Mouse (Mus musculus) midbrain, embryonic 11.5 days (tissue): ENCODE measurements around the gene BC017158. TPM values are rescaled to one million over a fixed set of nuclear protein-coding genes. Genes with fewer than 3 reads are reported as not detected.

Experiments used
- ATAC-seq: fragments of 200-750 bp; cut with Nextera tagmentation; 2 replicates; pipeline ENCODE4 v1.8.0; 2017; ENCODE audit warnings: moderate TSS enrichment, moderate library complexity; ENCODE audit not compliant: low FRiP score
- DNase-seq: peaks from one replicate; pipeline ENCODE4 v3.0.0; 2015; ENCODE audit warnings: low spot score; ENCODE audit errors: missing footprints
- H3K27ac ChIP-seq: fragments of 300-500 bp; sonication (generic); 2 replicates; pipeline ENCODE4 v1.5.1; 2014; ENCODE audit warnings: low read depth, low read length
- H3K27me3 ChIP-seq: fragments of 300-500 bp; sonication (generic); 2 replicates; pipeline ENCODE4 v1.6.1; 2014; ENCODE audit warnings: mild to moderate bottlenecking, low read length, moderate library complexity, mixed read lengths; ENCODE audit not compliant: control insufficient read depth, insufficient read depth
- H3K36me3 ChIP-seq: fragments of 300-500 bp; sonication (generic); 2 replicates; pipeline ENCODE4 v1.6.1; 2014; ENCODE audit warnings: mild to moderate bottlenecking, low read length, moderate library complexity, mixed read lengths; ENCODE audit not compliant: control insufficient read depth, insufficient read depth
- H3K4me1 ChIP-seq: fragments of 300-500 bp; sonication (generic); 2 replicates; pipeline ENCODE4 v1.6.1; 2014; ENCODE audit warnings: low read length; ENCODE audit not compliant: control insufficient read depth, insufficient read depth
- H3K4me2 ChIP-seq: fragments of 300-500 bp; sonication (generic); 2 replicates; pipeline ENCODE4 v1.6.1; 2014; ENCODE audit warnings: mild to moderate bottlenecking, moderate library complexity
- H3K4me3 ChIP-seq: fragments of 300-500 bp; sonication (generic); 2 replicates; pipeline ENCODE4 v1.5.1; 2014; ENCODE audit warnings: low read depth, low read length
- H3K9ac ChIP-seq: fragments of 300-500 bp; sonication (generic); 2 replicates; pipeline ENCODE4 v1.6.1; 2014; ENCODE audit warnings: low read length
- H3K9me3 ChIP-seq: fragments of 300-500 bp; sonication (generic); 2 replicates; pipeline ENCODE4 v1.6.1; 2016; ENCODE audit warnings: low read length; ENCODE audit not compliant: control insufficient read depth
- WGBS: fragments of 180-500 bp; shearing (Covaris S2); extraction: QIAGEN DNeasy Blood & Tissue Kit; methylation state at CpG from one replicate; pipeline ENCODE4 v1.1.7; 2014; 5-methylcytosine and 5-hydroxymethylcytosine counted together
- polyA plus RNA-seq: library from polyadenylated mRNA; unstranded; fragments of >200 nt; fragmentation: Nextera tagmentation; extraction: Ambion mirVana; gene quantifications from 2 replicates; pipeline ENCODE4 v1.2.1, GENCODE M21; 2014

The BC017158 gene
- polyA plus RNA-seq, 1 experiment from 2014 or later: 19.1 TPM

GRCm38 (mm10) chr7:128311811-128312210, 13.8 kb upstream of the BC017158 start:
- H3K36me3 ChIP-seq: no peaks in the 10 kb centered on the region
- H3K27me3 ChIP-seq: no peaks in the 10 kb centered on the region
- no peak overlapping the region for H3K9ac ChIP-seq
- no peak overlapping the region for H3K4me3 ChIP-seq
- DNase-seq: no peak
- ATAC-seq: no peak
- no peak overlapping the region for H3K27ac ChIP-seq
- no peak overlapping the region for H3K4me2 ChIP-seq
- no peaks in the 10 kb centered on the region for H3K9me3 ChIP-seq
- WGBS: 84% methylated on average over 8 of the region's 8 CpGs
- no peaks in the 10 kb centered on the region for H3K4me1 ChIP-seq

- Histone ChIP-seq H3K9ac (no peak overlapping the region), H3K4me3 (no peak overlapping the region), H3K27ac (no peak overlapping the region), H3K4me2 (no peak overlapping the region), H3K36me3 (no peaks in the 10 kb centered on the region), H3K9me3 (no peaks in the 10 kb centered on the region), H3K27me3 (no peaks in the 10 kb centered on the region), H3K4me1 (no peaks in the 10 kb centered on the region)
- DNase-seq (no peak), ATAC-seq (no peak)
- WGBS: 72% methylated on average over 3 of the region's 3 CpGs
Observed at GRCm38 (mm10) chr7:128311263-128311662, 13.3 kb upstream of the BC017158 start.

GRCm38 (mm10) chr7:128310229-128310688, 12.3 kb upstream of the BC017158 start:
- no peak overlapping the region for H3K9ac ChIP-seq
- no peaks in the 10 kb centered on the region for H3K4me1 ChIP-seq
- no peak overlapping the region for H3K4me2 ChIP-seq
- ATAC-seq (no peak), DNase-seq (no peak)
- H3K9me3 ChIP-seq: no peaks in the 10 kb centered on the region
- WGBS: 78% methylated on average over 8 of the region's 8 CpGs
- H3K27ac ChIP-seq: no peak overlapping the region
- no peaks in the 10 kb centered on the region for H3K27me3 ChIP-seq
- H3K4me3 ChIP-seq: no peak overlapping the region
- no peaks in the 10 kb centered on the region for H3K36me3 ChIP-seq

GRCm38 (mm10) chr7:128309776-128310175, 11.8 kb upstream of the BC017158 start:
- H3K9ac ChIP-seq: no peak overlapping the region
- no peak overlapping the region for H3K4me3 ChIP-seq
- no peak overlapping the region for H3K27ac ChIP-seq
- no peak for ATAC-seq
- no peaks in the 10 kb centered on the region for H3K4me1 ChIP-seq
- H3K9me3 ChIP-seq: no peaks in the 10 kb centered on the region
- no peaks in the 10 kb centered on the region for H3K27me3 ChIP-seq
- no peaks in the 10 kb centered on the region for H3K36me3 ChIP-seq
- no peak for DNase-seq
- 69% methylated on average over 1 of the region's 1 CpGs for WGBS
- H3K4me2 ChIP-seq: no peak overlapping the region

- Histone ChIP-seq H3K4me1 (no peaks in the 10 kb centered on the region), H3K36me3 (no peaks in the 10 kb centered on the region), H3K9ac (no peak overlapping the region), H3K4me3 (no peak overlapping the region), H3K27ac (no peak overlapping the region), H3K9me3 (no peaks in the 10 kb centered on the region), H3K4me2 (no peak overlapping the region), H3K27me3 (no peaks in the 10 kb centered on the region)
- no peak for DNase-seq
- ATAC-seq: no peak
- WGBS: 82% methylated on average over 3 of the region's 3 CpGs
Observed at GRCm38 (mm10) chr7:128309216-128309615, 11.2 kb upstream of the BC017158 start.

GRCm38 (mm10) chr7:128307851-128308250, 9.9 kb upstream of the BC017158 start:
- Histone ChIP-seq H3K4me2 (no peak overlapping the region), H3K36me3 (no peaks in the 10 kb centered on the region), H3K9me3 (no peaks in the 10 kb centered on the region), H3K9ac (no peak overlapping the region), H3K27ac (no peak overlapping the region), H3K4me3 (no peak overlapping the region), H3K4me1 (no peaks in the 10 kb centered on the region), H3K27me3 (no peaks in the 10 kb centered on the region)
- no peak for ATAC-seq
- DNase-seq: no peak

- no peaks in the 10 kb centered on the region for H3K4me1 ChIP-seq
- H3K4me2 ChIP-seq: no peak overlapping the region
- H3K27me3 ChIP-seq: no peaks in the 10 kb centered on the region
- no peak overlapping the region for H3K27ac ChIP-seq
- DNase-seq (no peak), ATAC-seq (no peak)
- H3K36me3 ChIP-seq: no peaks in the 10 kb centered on the region
- no peak overlapping the region for H3K4me3 ChIP-seq
- no peaks in the 10 kb centered on the region for H3K9me3 ChIP-seq
- 11% methylated on average over 5 of the region's 5 CpGs for WGBS
- no peak overlapping the region for H3K9ac ChIP-seq
Observed at GRCm38 (mm10) chr7:128304907-128305306, 6.9 kb upstream of the BC017158 start.

GRCm38 (mm10) chr7:128304198-128304597, 6.2 kb upstream of the BC017158 start:
- Histone ChIP-seq H3K27ac (no peak overlapping the region), H3K4me3 (no peak overlapping the region), H3K27me3 (no peaks in the 10 kb centered on the region), H3K9ac (no peak overlapping the region), H3K9me3 (no peaks in the 10 kb centered on the region), H3K36me3 (no peaks in the 10 kb centered on the region), H3K4me1 (no peaks in the 10 kb centered on the region), H3K4me2 (no peak overlapping the region)
- DNase-seq (no peak), ATAC-seq (no peak)
- 88% methylated on average over 6 of the region's 6 CpGs for WGBS

GRCm38 (mm10) chr7:128302151-128302550, 4.2 kb upstream of the BC017158 start:
- WGBS: 84% methylated on average over 3 of the region's 3 CpGs
- Histone ChIP-seq H3K36me3 (no peaks in the 10 kb centered on the region), H3K4me2 (no peak overlapping the region), H3K27me3 (no peaks in the 10 kb centered on the region), H3K9me3 (no peaks in the 10 kb centered on the region), H3K9ac (no peak overlapping the region), H3K4me1 (peaks cover 8% of the 10 kb centered on the region), H3K27ac (no peak overlapping the region), H3K4me3 (no peak overlapping the region)
- ATAC-seq (no peak), DNase-seq (no peak)

GRCm38 (mm10) chr7:128300952-128301351, 3.0 kb upstream of the BC017158 start:
- Histone ChIP-seq H3K27me3 (no peaks in the 10 kb centered on the region), H3K9me3 (no peaks in the 10 kb centered on the region), H3K4me3 (no peak overlapping the region), H3K9ac (no peak overlapping the region), H3K36me3 (no peaks in the 10 kb centered on the region), H3K27ac (no peak overlapping the region), H3K4me1 (peaks cover 11% of the 10 kb centered on the region), H3K4me2 (no peak overlapping the region)
- ATAC-seq: no peak
- WGBS: 82% methylated on average over 3 of the region's 3 CpGs
- DNase-seq: no peak
